Mouse (Mus musculus) left cerebral cortex, postnatal 25 days (tissue): ENCODE results near the gene Dnajb1. TPM values are rescaled to one million over a fixed set of nuclear protein-coding genes. Genes with fewer than 3 reads are reported as not detected.
"Not testable (repeated sequence)": the region's sequence is repeated elsewhere in the genome, so short reads cannot be mapped to it uniquely, and the experiment has no call there.

Experiments
- DNase-seq, 2 experiments: peaks; one replicate each; pipeline ENCODE4 v3.0.0; 2022; ENCODE audit warnings: low spot score in 2 of 2, mixed read lengths in 1 of 2
- intact Hi-C: fragments of 180-260 bp; cut with DNase I; formaldehyde crosslinking; loops from one replicate; pipeline ENCODE4 v1.15.1; 2025
- total RNA-seq, 2 experiments: library from RNA; stranded (reverse); gene quantifications; 2 replicates each; pipeline ENCODE4 v1.2.3; 2021

Dnajb1 gene
- 10 to 100 TPM; 56.0 to 59.1 TPM for total RNA-seq

GRCm38 (mm10) chr8:83607661-83608397 lies at the start of gene Dnajb1, which contains the start of gene Tecr:
Gene Dnajb1, plus strand, starts transcription at chr8:83608193.
Gene Tecr, minus strand, starts transcription at chr8:83607971.
- DNase-seq, result peak; percentile 100
- intact Hi-C loops, result loop anchor here (1.0 kb wide), 2 partner anchors 14 to 44 kb away; partner anchors contain the start of gene Gipc1

GRCm38 (mm10) chr8:83562669-83563068 lies 45.3 kb upstream of the Dnajb1 start:
- intact Hi-C loops, result no loop called here

GRCm38 (mm10) chr8:83563246-83563645 lies 44.7 kb upstream of the Dnajb1 start:
- intact Hi-C loops, result no loop called here
- peak in 1 of 2 experiments; percentile 4 for DNase-seq

More at GRCm38 (mm10) chr8:83562669-83563068, 45.3 kb upstream of the Dnajb1 start:
- DNase-seq, result no peak

GRCm38 (mm10) chr8:83565731-83566375 lies 42.1 kb upstream of the Dnajb1 start:
- intact Hi-C loops, result loop anchor here (2.0 to 5.0 kb wide), 2 partner anchors 57 to 124 kb away; no protein-coding TSS in a partner anchor

GRCm38 (mm10) chr8:83566469-83567395 lies 41.3 kb upstream of the Dnajb1 start, which contains the start of gene Ndufb7:
Gene Ndufb7, plus strand, starts transcription at chr8:83566671.
- intact Hi-C loops, result loop anchor here (2.0 to 5.0 kb wide), 2 partner anchors 56 to 124 kb away; no protein-coding TSS in a partner anchor
- peak; percentile 97 to 98 for DNase-seq

More at GRCm38 (mm10) chr8:83565731-83566375, 42.1 kb upstream of the Dnajb1 start:
- peak in 1 of 2 experiments; percentile 2 for DNase-seq

- intact Hi-C loops, result loop anchor here (2.0 to 5.0 kb wide), 2 partner anchors 55 to 125 kb away; no protein-coding TSS in a partner anchor
- peak in 1 of 2 experiments; percentile 5 for DNase-seq
Observed at GRCm38 (mm10) chr8:83567668-83568067, 40.3 kb upstream of the Dnajb1 start.

GRCm38 (mm10) chr8:83568128-83568527 lies 39.9 kb upstream of the Dnajb1 start:
- no peak for DNase-seq
- intact Hi-C loops, result loop anchor here (5.0 kb wide), 1 partner anchor 126 kb away; no protein-coding TSS in a partner anchor

- intact Hi-C loops, result loop anchor here (5.0 kb wide), 1 partner anchor 126 kb away; no protein-coding TSS in a partner anchor
- no peak for DNase-seq
Observed at GRCm38 (mm10) chr8:83568755-83569154, 39.2 kb upstream of the Dnajb1 start.

GRCm38 (mm10) chr8:83569165-83569564 lies 38.8 kb upstream of the Dnajb1 start:
- DNase-seq, result peak in 1 of 2 experiments; percentile 1
- intact Hi-C loops, result loop anchor here (5.0 kb wide), 1 partner anchor 127 kb away; no protein-coding TSS in a partner anchor

GRCm38 (mm10) chr8:83570272-83571000 lies 37.6 kb upstream of the Dnajb1 start:
- peak in 1 of 2 experiments; percentile 2 for DNase-seq
- intact Hi-C loops, result no loop called here

GRCm38 (mm10) chr8:83571001-83571340 lies 37.0 kb upstream of the Dnajb1 start:
- intact Hi-C loops, result not testable (repeated sequence)
- peak in 1 of 2 experiments; percentile 3 for DNase-seq

- DNase-seq, result peak in 1 of 2 experiments; percentile 2
- intact Hi-C loops, result no loop called here
Observed at GRCm38 (mm10) chr8:83571791-83572190, 36.2 kb upstream of the Dnajb1 start.

- DNase-seq, result no peak
- intact Hi-C loops, result no loop called here
Observed at GRCm38 (mm10) chr8:83572246-83572812, 35.7 kb upstream of the Dnajb1 start.

- DNase-seq, result peak in 1 of 2 experiments; percentile 13
- intact Hi-C loops, result no loop called here
Observed at GRCm38 (mm10) chr8:83573140-83573875, 34.7 kb upstream of the Dnajb1 start.

GRCm38 (mm10) chr8:83574631-83575315 lies 33.2 kb upstream of the Dnajb1 start:
- DNase-seq, result peak in 1 of 2 experiments; percentile 6
- intact Hi-C loops, result no loop called here

- intact Hi-C loops, result loop anchor here (2.0 kb wide), 1 partner anchor 17 kb away; no protein-coding TSS in a partner anchor
- DNase-seq, result peak in 1 of 2 experiments; percentile 1
Observed at GRCm38 (mm10) chr8:83575561-83576515, 32.2 kb upstream of the Dnajb1 start.
